Mouse (Mus musculus) CD4-positive helper T cell, adult 2 months (primary cell): ENCODE results near the gene Vmn1r194.
"Not testable (repeated sequence)": the region's sequence is repeated elsewhere in the genome, so short reads cannot be mapped to it uniquely, and the experiment has no call there.

ENCODE experiments used
- DNase-seq: peaks from one replicate; pipeline ENCODE4 v3.0.0-alpha.2; 2012; ENCODE audit warnings: low read depth, missing footprints, low spot score

Gene Vmn1r194

GRCm38 (mm10) chr13:22243915-22244314, at the start of gene Vmn1r194:
Vmn1r194 (plus strand) TSS chr13:22244215.
- no peak for DNase-seq

GRCm38 (mm10) chr13:22223060-22223459, 21.0 kb upstream of the Vmn1r194 start, which contains the start of gene Vmn1r193:
Vmn1r193 (minus strand) TSS chr13:22223160.
- DNase-seq, result not testable (repeated sequence)

- DNase-seq, result not testable (repeated sequence)
Measured at GRCm38 (mm10) chr13:22270222-22270621, 26.2 kb downstream of the Vmn1r194 start, which contains the start of gene Vmn1r195. Vmn1r195 (plus strand) TSS chr13:22270522.

- DNase-seq, result no peak
Measured at GRCm38 (mm10) chr13:22271721-22272120, 27.7 kb downstream of the Vmn1r194 start.

- DNase-seq, result no peak
Measured at GRCm38 (mm10) chr13:22284578-22284977, 40.6 kb downstream of the Vmn1r194 start.

- DNase-seq, result no peak
Measured at GRCm38 (mm10) chr13:22289620-22290019, 45.6 kb downstream of the Vmn1r194 start, which contains the start of gene Vmn1r196. Vmn1r196 (plus strand) TSS chr13:22289920.
